Mouse (Mus musculus) embryonic facial prominence, embryonic 14.5 days (tissue): ENCODE measurements around the gene Dpep3. TPM values are rescaled to one million over a fixed set of nuclear protein-coding genes. Genes with fewer than 3 reads are reported as not detected.

Experiments used
- ATAC-seq: fragments of 200-750 bp; cut with Nextera tagmentation; 2 replicates; pipeline ENCODE4 v1.8.0; 2017; ENCODE audit warnings: low read depth, moderate number of reproducible peaks, moderate TSS enrichment
- DNase-seq: peaks from one replicate; pipeline ENCODE4 v3.0.0-alpha.2; 2015; ENCODE audit warnings: low spot score
- H3K27ac ChIP-seq: fragments of 300-500 bp; sonication (generic); replicated peaks from 2 replicates; pipeline ENCODE4 v1.5.1; 2014; ENCODE audit warnings: low read depth, mild to moderate bottlenecking, low read length, moderate library complexity
- H3K27me3 ChIP-seq: fragments of 300-500 bp; sonication (generic); replicated peaks from 2 replicates; pipeline ENCODE4 v1.6.1; 2014; ENCODE audit warnings: low read length; ENCODE audit not compliant: control insufficient read depth, insufficient read depth
- H3K36me3 ChIP-seq: fragments of 300-500 bp; sonication (generic); 2 replicates; pipeline ENCODE4 v1.6.1; 2014; ENCODE audit warnings: low read length, mixed read lengths; ENCODE audit not compliant: control insufficient read depth, insufficient read depth
- H3K4me1 ChIP-seq: fragments of 300-500 bp; sonication (generic); 2 replicates; pipeline ENCODE4 v1.6.1; 2014; ENCODE audit warnings: antibody characterized with exemption, low read length; ENCODE audit not compliant: control insufficient read depth, insufficient read depth
- H3K4me2 ChIP-seq: fragments of 300-500 bp; sonication (generic); 2 replicates; pipeline ENCODE4 v1.6.1; 2014; ENCODE audit warnings: low read depth, mild to moderate bottlenecking, low read length, moderate library complexity, mixed read lengths
- H3K4me3 ChIP-seq: fragments of 300-500 bp; sonication (generic); 2 replicates; pipeline ENCODE4 v1.5.1; 2014; ENCODE audit warnings: low read depth, mild to moderate bottlenecking, low read length
- H3K9ac ChIP-seq: fragments of 300-500 bp; sonication (generic); 2 replicates; pipeline ENCODE4 v1.6.1; 2014; ENCODE audit warnings: low read depth, mild to moderate bottlenecking, low read length, moderate library complexity, mixed read lengths
- H3K9me3 ChIP-seq: fragments of 300-500 bp; sonication (generic); 2 replicates; pipeline ENCODE4 v1.6.1; 2016; ENCODE audit warnings: low read length; ENCODE audit not compliant: control insufficient read depth
- WGBS: fragments of 180-500 bp; shearing (Covaris S2); extraction: QIAGEN DNeasy Blood & Tissue Kit; methylation state at CpG from one replicate; pipeline ENCODE4 v1.1.7; 2014; 5-methylcytosine and 5-hydroxymethylcytosine counted together
- polyA plus RNA-seq: library from polyadenylated mRNA; unstranded; fragments of >200 nt; fragmentation: Nextera tagmentation; extraction: Ambion mirVana; gene quantifications from 2 replicates; pipeline ENCODE4 v1.2.1, GENCODE M21; 2014

Dpep3 gene
- polyA plus RNA-seq, 1 experiment from 2014 or later, result not detected

DNA sequence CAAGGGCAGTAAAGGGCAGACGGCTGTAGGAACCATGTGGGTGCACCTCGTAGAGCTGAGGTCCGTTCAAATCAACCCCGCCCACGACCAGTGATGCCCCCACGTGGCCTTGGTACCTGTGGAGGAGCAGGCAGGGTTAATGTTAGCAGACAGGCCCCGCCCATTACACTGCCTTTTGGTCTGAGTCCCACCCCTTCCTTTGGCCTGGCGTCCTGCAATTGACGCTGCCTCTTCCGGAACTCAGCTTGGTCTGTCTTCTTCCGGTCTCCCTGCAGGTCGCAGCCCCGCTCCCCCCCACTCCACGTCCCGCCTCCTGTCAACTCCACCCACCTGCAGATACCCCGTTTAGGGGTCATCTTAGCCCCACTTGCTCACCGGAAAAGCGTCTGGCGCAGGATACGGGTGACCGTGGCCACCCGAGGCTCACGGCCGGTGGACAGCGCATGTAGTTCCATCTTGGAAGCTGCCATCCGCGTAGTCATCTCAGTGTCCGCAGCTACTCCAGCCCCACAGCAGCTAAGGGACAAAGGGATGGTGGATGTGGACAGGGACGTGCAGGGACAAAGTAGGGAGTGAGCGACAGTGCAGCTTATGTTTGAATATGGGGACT, 42.3 kb downstream of the Dpep3 start:
- ATAC-seq (peak; percentile 92), DNase-seq (peak; percentile 96)
- Histone ChIP-seq H3K4me3 (peak overlapping the region; percentile 76), H3K27me3 (no peaks in the 10 kb centered on the region), H3K9ac (peak overlapping the region; percentile 76), H3K4me1 (peaks cover 15% of the 10 kb centered on the region), H3K4me2 (peak overlapping the region; percentile 94), H3K36me3 (peaks cover 24% of the 10 kb centered on the region; the same call in 1 of the 2 replicates), H3K9me3 (no peaks in the 10 kb centered on the region), H3K27ac (peak overlapping the region; percentile 81)
- WGBS, result under 1% methylated on average over 26 of the region's 30 CpGs

DNA sequence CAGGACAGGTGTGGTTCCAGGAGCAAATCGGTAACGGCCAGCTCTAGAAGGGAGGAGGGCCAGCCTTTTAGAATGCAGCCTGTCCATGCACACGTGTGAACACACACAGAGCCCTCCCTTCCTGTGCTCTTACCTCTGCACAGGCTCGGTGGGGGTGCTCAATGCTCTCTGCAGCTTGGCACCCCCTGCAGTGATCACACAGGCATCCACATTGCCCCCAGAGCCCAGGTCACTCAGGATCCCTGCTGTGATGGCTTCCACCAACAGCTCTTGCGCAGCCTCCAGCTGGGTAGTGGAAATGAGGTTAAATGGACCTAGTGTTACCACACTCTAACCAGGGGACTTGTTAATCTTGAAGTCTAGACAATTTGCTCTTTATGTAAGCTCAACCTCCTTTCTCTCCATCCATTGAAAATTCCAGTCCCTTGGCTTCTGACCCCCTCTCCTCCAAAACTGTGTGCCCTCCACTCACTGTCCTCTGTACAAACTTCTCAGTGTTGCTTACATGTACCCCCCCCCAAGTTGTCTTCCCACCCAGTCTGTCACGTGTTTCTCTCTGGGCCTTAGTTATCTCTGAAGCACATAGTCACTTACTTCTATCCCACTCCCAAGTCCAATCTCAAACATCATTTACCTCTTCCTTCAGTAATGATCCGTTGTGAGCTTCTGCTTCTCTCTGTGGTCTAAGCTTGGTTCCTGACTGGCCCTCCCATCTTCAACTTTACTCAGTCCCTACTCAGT, 43.2 kb downstream of the Dpep3 start:
- 23% methylated on average over 7 of the region's 7 CpGs for WGBS
- ATAC-seq, result no peak
- H3K4me1 ChIP-seq, result peaks cover 15% of the 10 kb centered on the region
- peak overlapping the region; percentile 94 for H3K4me2 ChIP-seq
- H3K9me3 ChIP-seq, result no peaks in the 10 kb centered on the region
- no peaks in the 10 kb centered on the region for H3K27me3 ChIP-seq
- no peak overlapping the region for H3K27ac ChIP-seq
- H3K36me3 ChIP-seq, result peaks cover 18% of the 10 kb centered on the region; the same call in 1 of the 2 replicates
- H3K9ac ChIP-seq, result peak overlapping the region; percentile 76
- DNase-seq, result no peak
- peak overlapping the region; percentile 76 for H3K4me3 ChIP-seq

DNA sequence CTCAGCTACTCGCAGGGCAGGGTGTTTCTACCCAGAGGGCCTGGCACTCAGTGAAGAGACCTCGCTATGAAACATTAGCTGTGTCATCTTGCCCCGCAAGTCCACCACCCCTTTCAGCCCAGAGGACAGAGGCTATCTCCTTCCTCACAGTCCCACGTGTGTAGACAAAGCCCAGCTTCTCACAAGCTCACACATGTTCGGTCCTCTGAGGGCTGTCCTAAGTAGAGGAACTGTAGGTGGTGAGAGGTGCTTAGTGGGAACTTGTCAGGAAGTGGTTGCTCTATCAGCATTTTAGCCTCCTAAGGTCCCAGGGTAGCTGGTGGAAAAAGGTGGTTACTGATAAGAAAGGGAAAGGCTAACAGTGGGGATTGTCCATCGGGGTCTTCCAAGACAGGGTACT, 44.1 kb downstream of the Dpep3 start:
- Histone ChIP-seq H3K4me2 (no peak overlapping the region), H3K27ac (no peak overlapping the region), H3K36me3 (peaks cover 18% of the 10 kb centered on the region), H3K27me3 (no peaks in the 10 kb centered on the region), H3K9me3 (no peaks in the 10 kb centered on the region), H3K4me1 (peaks cover 15% of the 10 kb centered on the region), H3K4me3 (no peak overlapping the region), H3K9ac (no peak overlapping the region)
- no peak for ATAC-seq
- no peak for DNase-seq
- 72% methylated on average over 6 of the region's 6 CpGs for WGBS

DNA sequence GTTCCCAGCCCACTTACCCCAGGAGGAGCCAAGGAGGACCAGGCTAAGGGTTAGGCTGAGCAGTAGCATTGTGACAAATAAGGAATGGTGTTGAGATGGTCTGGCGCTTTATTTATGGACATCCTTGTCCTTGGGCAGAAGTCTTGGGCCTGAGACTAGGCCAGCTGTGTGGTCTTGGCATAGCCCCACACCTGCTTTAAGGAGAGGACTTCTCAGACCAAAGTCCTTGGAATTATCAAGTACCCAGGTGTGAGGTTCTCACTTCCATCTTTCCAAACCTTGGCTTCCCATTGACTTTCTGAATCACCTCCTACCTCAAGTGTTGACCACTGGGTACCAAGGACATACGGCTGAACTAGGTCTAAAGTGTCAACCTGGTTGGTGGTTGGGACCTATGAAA, 45.5 kb downstream of the Dpep3 start, which contains the start of gene Ctrl:
TSS of gene Ctrl (minus strand) at position 101 of the 400 bp plus-strand sequence.
- H3K36me3 ChIP-seq, result peaks cover 22% of the 10 kb centered on the region

DNA sequence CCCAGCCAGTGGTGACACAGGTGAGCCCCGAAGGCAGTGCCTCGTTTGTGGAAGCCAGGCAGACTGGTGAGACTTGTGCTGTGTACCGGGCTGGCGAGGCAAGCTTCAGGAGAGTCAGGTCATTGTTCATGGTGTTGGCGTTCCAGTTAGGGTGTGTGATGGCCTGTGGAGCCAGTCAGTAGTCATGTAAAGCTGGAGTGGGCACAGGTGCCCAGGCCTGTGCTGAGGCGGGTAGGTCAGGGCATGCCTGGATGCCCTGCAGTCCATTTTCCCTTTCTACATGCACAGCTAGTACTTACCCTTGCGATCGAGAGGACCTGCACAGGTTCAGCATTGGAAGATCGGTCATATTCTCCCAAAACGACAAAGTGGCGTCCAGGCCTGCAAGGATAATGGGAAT, 46.7 kb downstream of the Dpep3 start:
- DNase-seq (no peak), ATAC-seq (no peak)
- Histone ChIP-seq H3K36me3 (peaks cover 22% of the 10 kb centered on the region), H3K4me3 (no peak overlapping the region), H3K4me2 (no peak overlapping the region), H3K9ac (no peak overlapping the region), H3K4me1 (peaks cover 10% of the 10 kb centered on the region), H3K27ac (no peak overlapping the region), H3K27me3 (no peaks in the 10 kb centered on the region), H3K9me3 (no peaks in the 10 kb centered on the region)
- 90% methylated on average over 11 of the region's 11 CpGs for WGBS

More for the DNA sequence above, 45.5 kb downstream of the Dpep3 start, which contains the start of gene Ctrl:
- WGBS, result 95% methylated on average over 2 of the region's 2 CpGs
- peaks cover 15% of the 10 kb centered on the region for H3K4me1 ChIP-seq
- H3K4me2 ChIP-seq, result no peak within 1 kb of the TSS
- no peak within 1 kb of the TSS for H3K27ac ChIP-seq
- no peak within 1 kb of the TSS for H3K4me3 ChIP-seq
- no peaks in the 10 kb centered on the region for H3K9me3 ChIP-seq
- ATAC-seq (no peak), DNase-seq (no peak)
- H3K27me3 ChIP-seq, result no peaks in the 10 kb centered on the region
- H3K9ac ChIP-seq, result no peak within 1 kb of the TSS

DNA sequence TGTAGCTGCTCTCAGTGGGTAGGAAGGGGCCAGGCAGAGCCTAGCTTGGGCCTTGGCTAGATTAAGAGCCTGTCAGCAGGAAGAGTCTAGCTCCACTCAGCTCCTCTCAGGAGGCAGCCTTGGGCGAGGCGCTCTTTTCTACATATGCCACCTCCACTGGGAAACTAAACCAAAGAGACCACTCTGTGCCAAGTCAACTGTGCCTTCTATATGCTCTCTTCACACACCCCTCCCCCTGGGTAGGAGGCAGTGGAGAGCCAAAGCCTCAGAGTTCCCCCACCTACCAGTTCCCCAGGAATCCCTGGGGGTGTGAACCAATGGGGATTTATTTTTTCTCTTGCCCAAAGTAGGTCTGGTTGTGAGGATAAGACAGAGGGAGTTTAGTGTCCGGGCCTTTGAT, 48.0 kb downstream of the Dpep3 start:
- H3K4me2 ChIP-seq, result no peak overlapping the region
- peaks cover 22% of the 10 kb centered on the region for H3K36me3 ChIP-seq
- no peak overlapping the region for H3K27ac ChIP-seq
- no peaks in the 10 kb centered on the region for H3K9me3 ChIP-seq
- ATAC-seq (no peak), DNase-seq (no peak)
- no peak overlapping the region for H3K9ac ChIP-seq
- no peaks in the 10 kb centered on the region for H3K27me3 ChIP-seq
- WGBS, result 93% methylated on average over 3 of the region's 3 CpGs
- peaks cover 6% of the 10 kb centered on the region for H3K4me1 ChIP-seq
- H3K4me3 ChIP-seq, result no peak overlapping the region

DNA sequence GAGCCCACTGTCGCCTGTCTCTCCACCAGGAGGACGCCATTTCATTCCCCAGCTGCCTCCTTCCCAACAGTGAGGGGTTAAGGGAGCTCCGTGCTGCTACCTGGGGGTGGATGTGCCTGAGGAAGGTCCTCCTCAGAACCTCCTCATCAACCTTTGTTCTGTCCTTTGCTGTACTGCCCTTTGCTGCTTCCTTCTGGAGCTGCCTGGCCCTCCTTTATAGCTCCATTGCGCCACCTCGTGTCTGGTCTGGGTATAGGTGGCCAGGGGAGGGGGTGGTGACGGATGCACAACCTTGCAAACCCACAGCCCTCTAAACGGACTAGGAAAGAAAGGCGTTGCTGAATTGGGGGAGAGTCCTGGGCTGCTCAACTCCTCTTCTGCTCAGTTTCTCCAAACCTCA, 48.6 kb downstream of the Dpep3 start:
- no peak overlapping the region for H3K4me3 ChIP-seq
- no peak overlapping the region for H3K4me2 ChIP-seq
- ATAC-seq (peak; percentile 68), DNase-seq (peak; percentile 53)
- 0 out of 2 replicates have a peak overlapping the region, but pooled peaks have one; percentile 0 for H3K9ac ChIP-seq
- 13% methylated on average over 8 of the region's 8 CpGs for WGBS
- no peak overlapping the region for H3K27ac ChIP-seq
- no peaks in the 10 kb centered on the region for H3K4me1 ChIP-seq
- no peaks in the 10 kb centered on the region for H3K9me3 ChIP-seq
- H3K36me3 ChIP-seq, result peaks cover 22% of the 10 kb centered on the region
- H3K27me3 ChIP-seq, result no peaks in the 10 kb centered on the region

DNA sequence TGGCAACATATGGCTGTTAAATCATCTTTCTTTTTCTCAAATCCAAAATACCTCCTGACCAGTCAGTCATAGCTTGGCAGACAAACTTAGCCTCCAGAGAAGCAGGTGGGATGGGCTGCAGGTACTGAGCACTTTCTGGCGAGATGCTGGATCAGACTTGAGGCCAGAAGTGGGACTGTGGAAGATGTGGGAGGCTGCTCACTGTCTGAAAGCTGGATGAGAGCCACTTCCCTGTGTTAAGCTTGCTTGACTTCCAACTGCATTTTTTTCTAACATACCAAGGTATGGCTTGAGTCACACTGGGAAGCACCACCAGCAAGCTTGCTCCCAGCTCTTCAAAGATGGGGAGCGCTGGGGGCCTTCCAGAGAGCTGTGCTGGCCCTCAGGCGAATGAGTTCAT, 54.1 kb downstream of the Dpep3 start:
- 68% methylated on average over 3 of the region's 3 CpGs for WGBS
- ATAC-seq (no peak), DNase-seq (no peak)
- H3K27ac ChIP-seq, result no peak overlapping the region
- H3K9me3 ChIP-seq, result no peaks in the 10 kb centered on the region
- no peak overlapping the region for H3K4me2 ChIP-seq
- no peak overlapping the region for H3K9ac ChIP-seq
- no peaks in the 10 kb centered on the region for H3K27me3 ChIP-seq
- H3K4me3 ChIP-seq, result no peak overlapping the region
- no peaks in the 10 kb centered on the region for H3K4me1 ChIP-seq
- peaks cover 15% of the 10 kb centered on the region for H3K36me3 ChIP-seq
